Mouse (Mus musculus): ENCODE measurements around the gene Gm21870.
"Not testable (repeated sequence)": the region's sequence is repeated elsewhere in the genome, so short reads cannot be mapped to it uniquely, and the experiment has no call there.

The Gm21870 gene

DNA sequence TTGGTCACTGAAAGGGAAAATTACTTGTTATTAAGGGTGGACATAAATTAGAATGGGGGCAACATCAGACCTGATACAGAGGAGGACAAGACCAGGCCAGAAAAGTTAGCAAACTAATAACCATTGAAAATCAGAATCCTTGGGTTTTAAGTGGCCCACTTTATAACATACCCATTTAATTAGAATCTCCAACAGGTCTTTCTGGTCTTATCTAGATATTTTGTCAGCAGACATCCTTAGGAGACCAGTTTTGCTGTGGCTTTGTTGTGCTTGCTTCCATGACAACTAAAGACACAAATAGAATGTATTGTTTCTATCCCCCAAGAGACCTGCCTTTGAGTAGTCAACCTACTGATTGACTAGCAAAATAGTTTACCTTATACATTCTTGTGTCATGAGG lies at the start of gene Gm21870:
Gene Gm21870 (minus strand): TSS at position 101 of the 400 bp plus-strand sequence.
- DNase-seq: not testable (repeated sequence)

- not testable (repeated sequence) for DNase-seq
Observed at GRCm38 (mm10) chrX:33956440-33956839, 30.2 kb downstream of the Gm21870 start, which contains the start of gene Btbd35f6. Btbd35f6 (minus strand) TSS chrX:33956540.
